Mouse (Mus musculus) embryonic fibroblast, embryonic 13.5 days (primary cell): ENCODE results near the gene Fat3. TPM values are rescaled to one million over a fixed set of nuclear protein-coding genes. Genes with fewer than 3 reads are reported as not detected.

Experiments
- H3K27ac ChIP-seq: 2 replicates; pipeline ENCODE4 v1.5.1; 2012; ENCODE audit warnings: low read length, control low read depth, inconsistent platforms; ENCODE audit not compliant: insufficient read depth
- H3K4me1 ChIP-seq: 2 replicates; pipeline ENCODE4 v1.6.1; 2011; ENCODE audit warnings: low read length; ENCODE audit not compliant: control insufficient read depth, insufficient read depth
- H3K4me3 ChIP-seq: 2 replicates; pipeline ENCODE4 v1.5.1; 2011; ENCODE audit warnings: mild to moderate bottlenecking, control low read depth, low read length; ENCODE audit not compliant: insufficient read depth
- CTCF ChIP-seq: IDR thresholded peaks from 2 replicates; pipeline ENCODE4 v1.5.1; 2011; ENCODE audit warnings: mild to moderate bottlenecking, control low read depth, low read length, moderate library complexity, borderline replicate concordance; ENCODE audit not compliant: insufficient read depth
- POLR2A ChIP-seq: IDR thresholded peaks from 2 replicates; pipeline ENCODE4 v1.6.1; 2011; ENCODE audit warnings: low read depth, mild to moderate bottlenecking, control low read depth, low read length, moderate library complexity
- polyA plus RNA-seq: library from polyadenylated mRNA; stranded (reverse); fragments of >200 nt; gene quantifications from 2 replicates; pipeline ENCODE4 v1.2.4, GENCODE M21; 2011; ENCODE audit warnings: low read depth; ENCODE audit not compliant: missing spikeins, insufficient read length

Fat3 gene
- polyA plus RNA-seq, 1 experiment = 3.0 TPM

DNA sequence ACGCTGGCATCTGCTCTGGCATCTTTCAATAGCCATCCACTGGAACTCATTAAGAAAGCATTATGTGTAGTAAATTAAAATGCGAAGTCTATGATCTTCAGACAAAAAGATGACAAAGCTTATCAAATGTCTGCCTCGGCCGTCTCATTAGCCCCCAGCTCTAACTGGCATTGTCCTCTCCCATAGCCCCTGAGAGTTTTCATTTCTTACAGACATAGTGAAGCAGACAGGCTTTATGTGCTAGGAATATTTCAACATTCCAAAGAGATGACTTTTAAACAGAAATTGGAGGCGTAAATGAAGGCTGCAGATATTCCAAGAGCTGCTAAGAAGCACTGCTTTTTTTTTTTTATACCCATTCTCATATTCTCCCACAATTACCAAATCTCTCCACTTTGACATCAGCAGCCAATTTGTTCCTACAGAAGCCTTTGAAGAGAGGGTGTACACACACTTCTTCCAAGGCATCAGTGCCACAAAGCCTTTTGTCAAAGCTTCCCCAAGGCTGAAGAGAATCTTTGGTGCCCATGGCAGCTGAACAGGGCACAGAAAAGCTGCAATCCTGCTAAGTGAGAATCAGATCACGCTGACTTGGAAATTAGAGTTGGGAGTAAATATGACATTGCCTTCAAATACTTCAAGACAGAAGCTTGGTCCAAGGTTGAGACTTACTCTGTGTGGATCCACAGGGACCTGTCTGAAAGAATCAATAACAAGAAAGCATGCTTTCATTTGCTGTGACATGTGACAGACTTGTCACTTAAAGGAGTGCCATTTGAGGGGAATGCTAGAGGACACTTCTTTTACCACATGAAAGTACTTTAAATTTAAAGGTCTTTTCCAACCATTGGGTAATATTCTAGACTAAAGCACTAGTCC lies 206.9 kb downstream of the Fat3 start:
- Histone ChIP-seq H3K4me3 (no peak overlapping the region), H3K4me1 (no peaks in the 10 kb centered on the region), H3K27ac (no peak overlapping the region)
- no peak for TF ChIP-seq CTCF
- TF ChIP-seq POLR2A = no peak

DNA sequence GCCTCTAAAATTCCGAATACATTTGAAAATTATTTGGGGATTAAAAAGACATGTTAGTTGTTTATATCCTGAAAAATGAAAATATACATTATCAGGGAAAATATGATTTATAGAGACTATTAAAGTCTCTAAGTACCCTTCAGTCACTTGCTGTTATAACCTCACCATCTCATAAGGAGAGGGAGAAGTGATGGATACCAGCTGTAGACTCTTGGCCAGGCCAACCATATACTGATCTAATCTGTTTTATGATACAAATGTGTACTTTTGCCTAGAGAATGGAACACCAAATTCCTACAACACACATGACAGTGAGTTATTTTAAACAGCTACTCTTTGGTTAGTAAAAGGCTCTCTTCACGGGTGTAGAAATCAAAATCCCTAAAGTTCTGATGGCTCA lies 208.6 kb downstream of the Fat3 start:
- no peak overlapping the region for H3K4me3 ChIP-seq
- TF ChIP-seq POLR2A (no peak), CTCF (no peak)
- no peaks in the 10 kb centered on the region for H3K4me1 ChIP-seq
- H3K27ac ChIP-seq = no peak overlapping the region

DNA sequence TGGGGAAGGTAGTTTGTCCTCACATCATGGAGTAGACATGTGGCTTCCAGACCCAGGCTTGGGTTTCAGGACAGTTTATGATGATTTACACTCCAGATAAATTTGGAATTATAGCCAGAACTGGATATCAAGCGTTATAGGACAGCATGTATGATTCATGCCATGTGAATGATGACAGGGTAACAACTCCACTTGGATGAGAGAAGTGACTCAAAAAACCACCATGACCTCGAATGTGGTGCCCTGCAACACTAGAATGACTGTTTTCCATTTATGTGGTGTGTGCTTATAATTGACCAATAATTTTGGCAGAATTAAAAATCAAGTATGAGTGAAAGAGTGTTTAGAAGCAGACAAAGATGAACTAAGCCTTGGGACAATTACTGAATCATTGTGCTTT lies 210.2 kb downstream of the Fat3 start:
- Histone ChIP-seq H3K4me3 (no peak overlapping the region), H3K4me1 (no peaks in the 10 kb centered on the region), H3K27ac (no peak overlapping the region)
- TF ChIP-seq POLR2A (no peak), CTCF (no peak)

DNA sequence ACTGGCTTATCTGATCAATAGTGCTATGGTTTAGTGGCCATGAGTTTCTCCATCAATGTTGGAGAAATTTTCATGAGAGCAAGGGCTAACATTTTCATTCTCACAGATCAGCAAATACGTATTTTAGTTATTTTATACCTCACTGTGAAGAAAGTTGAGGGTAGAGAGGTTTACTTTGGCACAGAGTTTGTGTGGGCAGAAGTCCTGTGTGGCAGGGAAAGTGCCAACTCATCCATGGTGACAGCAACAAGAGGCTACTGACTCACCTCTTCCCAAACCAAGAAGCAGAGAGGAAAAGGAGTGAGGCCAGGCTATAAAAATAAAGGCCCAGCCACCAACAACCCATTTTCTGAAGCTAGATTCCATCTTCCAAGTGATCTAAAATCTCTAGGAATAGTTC lies 218.1 kb downstream of the Fat3 start:
- TF ChIP-seq POLR2A (no peak), CTCF (no peak)
- peaks cover 4% of the 10 kb centered on the region for H3K4me1 ChIP-seq
- H3K27ac ChIP-seq = no peak overlapping the region; the same call in 1 of the 2 replicates
- no peak overlapping the region for H3K4me3 ChIP-seq

DNA sequence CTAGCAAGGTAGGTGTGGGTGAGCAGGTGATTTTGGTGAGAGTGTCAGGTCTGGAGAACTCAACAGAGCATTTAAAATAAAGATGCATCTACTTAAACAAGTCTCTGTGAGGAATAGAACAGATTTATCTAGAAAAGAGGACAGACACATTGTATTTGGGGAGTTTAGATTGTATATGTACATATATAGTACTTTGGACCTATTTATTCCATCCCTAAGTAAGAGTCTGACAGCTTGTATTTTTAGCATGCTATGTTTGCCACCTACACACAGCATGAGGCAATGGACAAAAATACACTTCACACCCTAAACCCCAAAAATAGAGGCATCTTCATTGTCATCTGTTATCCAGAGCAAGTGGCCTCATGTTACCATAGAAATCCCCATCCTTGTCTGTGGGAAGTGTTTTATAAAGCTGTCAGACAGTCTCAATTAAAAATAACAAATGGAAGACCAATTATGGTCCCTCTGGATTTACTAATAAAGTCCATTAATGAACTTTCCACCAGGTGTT lies 218.7 kb downstream of the Fat3 start:
- Histone ChIP-seq H3K4me3 (no peak overlapping the region), H3K27ac (no peak overlapping the region), H3K4me1 (peaks cover 4% of the 10 kb centered on the region)
- TF ChIP-seq POLR2A (no peak), CTCF (no peak)

DNA sequence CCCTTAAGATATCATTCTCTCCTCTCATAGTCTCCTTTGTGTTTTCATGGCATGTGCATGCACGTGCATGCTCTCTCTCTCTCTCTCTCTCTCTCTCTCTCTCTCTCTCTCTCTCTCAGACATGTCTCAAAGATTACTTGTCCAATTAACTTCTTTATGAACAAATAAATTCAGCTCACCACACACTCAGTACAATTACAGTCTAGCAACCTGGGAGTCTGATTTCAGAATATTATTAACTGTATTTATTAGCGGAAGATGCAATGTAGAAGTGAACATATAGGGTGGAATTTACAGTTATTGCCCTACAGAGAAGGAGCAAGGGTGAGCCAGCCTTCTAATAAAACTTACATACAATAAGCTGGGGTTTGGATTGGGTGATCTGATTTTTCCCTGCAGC lies 225.5 kb downstream of the Fat3 start:
- Histone ChIP-seq H3K4me1 (peaks cover 4% of the 10 kb centered on the region), H3K4me3 (no peak overlapping the region), H3K27ac (no peak overlapping the region)
- TF ChIP-seq CTCF (no peak), POLR2A (no peak)

DNA sequence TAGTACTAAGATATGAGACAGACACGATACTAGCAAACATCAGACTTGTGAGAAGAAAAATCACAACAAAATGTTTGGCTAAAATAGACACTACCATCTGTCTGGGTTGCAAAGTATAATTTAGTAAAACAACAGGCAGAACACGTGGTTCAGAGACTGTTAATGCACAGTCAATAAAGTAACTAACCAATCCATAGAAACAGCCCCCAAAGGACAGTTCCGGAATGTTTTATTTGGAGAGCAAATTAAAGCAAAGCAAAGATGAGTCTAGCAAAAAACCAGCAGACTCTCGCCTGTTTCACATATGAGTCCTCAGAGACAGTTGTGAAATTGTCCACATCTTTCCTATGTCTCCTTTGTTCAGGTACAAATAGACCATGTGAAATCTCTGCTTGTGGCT lies 227.0 kb downstream of the Fat3 start:
- peaks cover 2% of the 10 kb centered on the region; the same call in 1 of the 2 replicates for H3K4me1 ChIP-seq

DNA sequence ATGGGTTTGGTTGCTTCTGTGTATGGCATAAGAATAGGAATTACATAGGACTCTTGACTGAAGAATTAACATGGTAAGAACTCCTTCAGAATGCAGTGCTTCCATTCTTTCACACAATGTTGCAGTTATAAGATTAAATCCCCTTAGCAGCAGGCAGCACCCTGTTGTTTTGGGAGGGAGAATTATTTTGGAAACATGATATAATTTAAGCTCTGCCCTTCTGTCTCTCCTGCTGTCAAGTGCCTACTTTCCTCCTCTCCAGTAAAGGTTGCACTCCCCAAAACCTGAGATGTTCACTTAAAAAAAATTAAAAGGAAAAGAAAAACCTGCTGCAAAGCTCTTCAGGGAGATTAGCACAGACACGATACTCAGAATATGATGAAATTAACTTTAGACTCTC lies 228.3 kb downstream of the Fat3 start:
- H3K4me1 ChIP-seq = no peaks in the 10 kb centered on the region
- TF ChIP-seq POLR2A (no peak), CTCF (no peak)
- no peak overlapping the region for H3K4me3 ChIP-seq
- no peak overlapping the region for H3K27ac ChIP-seq

More for the DNA sequence above, 227.0 kb downstream of the Fat3 start:
- no peak overlapping the region for H3K27ac ChIP-seq
- H3K4me3 ChIP-seq = no peak overlapping the region
- TF ChIP-seq POLR2A = no peak
- no peak for TF ChIP-seq CTCF

DNA sequence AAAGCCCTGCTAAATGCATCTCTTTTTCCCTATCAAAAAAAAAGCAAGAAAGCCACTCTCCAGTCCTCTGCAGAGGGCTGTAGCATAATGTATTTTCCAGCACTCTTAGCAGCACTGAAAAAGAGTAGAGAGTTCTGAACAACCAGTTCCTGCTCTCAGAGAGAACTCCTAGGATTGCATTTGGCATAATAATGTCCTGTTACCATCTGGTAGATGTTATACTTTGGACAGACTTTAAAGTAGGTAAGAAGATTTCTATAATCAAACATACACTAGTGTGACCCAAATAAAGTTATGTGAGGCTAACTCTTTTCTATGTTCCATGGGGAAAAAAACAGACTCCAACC lies 230.3 kb downstream of the Fat3 start:
- no peaks in the 10 kb centered on the region for H3K4me1 ChIP-seq
- no peak overlapping the region for H3K4me3 ChIP-seq
- no peak for TF ChIP-seq CTCF
- TF ChIP-seq POLR2A = no peak
- no peak overlapping the region for H3K27ac ChIP-seq

DNA sequence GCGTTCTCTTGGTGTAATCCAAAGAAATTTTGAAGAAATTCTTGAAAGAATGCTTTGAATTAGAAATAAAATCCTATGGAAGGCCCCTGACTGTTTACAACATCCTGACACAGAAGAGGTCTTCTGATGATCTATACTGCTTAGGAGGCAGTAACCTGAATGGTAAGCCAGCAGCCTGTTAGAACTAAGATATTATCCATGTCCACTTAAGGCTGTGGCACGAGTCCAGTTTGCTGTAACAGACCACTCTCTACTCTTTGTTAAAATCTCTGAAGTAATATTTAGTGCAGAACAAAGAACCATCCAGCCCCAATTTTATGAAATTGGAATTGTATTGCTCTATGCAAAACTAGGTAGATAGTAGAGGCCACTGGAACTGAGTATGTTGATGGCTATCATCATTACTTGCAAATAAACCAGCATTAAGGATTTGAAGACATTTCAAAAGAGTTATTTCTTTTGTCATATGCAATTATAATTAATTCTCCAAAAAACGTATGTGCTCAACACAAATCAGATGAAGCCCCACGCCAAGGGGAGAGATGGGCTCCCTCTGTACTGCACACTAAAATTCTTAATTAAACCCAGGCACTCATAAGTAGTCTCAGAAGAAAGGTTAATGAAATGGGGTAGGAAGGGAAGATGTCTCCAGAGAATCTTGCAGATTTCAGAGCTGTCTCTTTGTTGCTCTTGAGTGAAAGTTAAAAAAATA lies 230.9 kb downstream of the Fat3 start:
- TF ChIP-seq POLR2A = no peak
- no peak for TF ChIP-seq CTCF
- Histone ChIP-seq H3K4me1 (no peaks in the 10 kb centered on the region), H3K4me3 (no peak overlapping the region), H3K27ac (no peak overlapping the region)
